Mouse (Mus musculus): ENCODE measurements around the gene Csrnp2. TPM values are rescaled to one million over a fixed set of nuclear protein-coding genes. Genes with fewer than 3 reads are reported as not detected.
"Not testable (repeated sequence)": the region's sequence is repeated elsewhere in the genome, so short reads cannot be mapped to it uniquely, and the experiment has no call there.

Csrnp2 gene
- polyA plus RNA-seq, 1 experiment from 2014 or later = 10.4 TPM

DNA sequence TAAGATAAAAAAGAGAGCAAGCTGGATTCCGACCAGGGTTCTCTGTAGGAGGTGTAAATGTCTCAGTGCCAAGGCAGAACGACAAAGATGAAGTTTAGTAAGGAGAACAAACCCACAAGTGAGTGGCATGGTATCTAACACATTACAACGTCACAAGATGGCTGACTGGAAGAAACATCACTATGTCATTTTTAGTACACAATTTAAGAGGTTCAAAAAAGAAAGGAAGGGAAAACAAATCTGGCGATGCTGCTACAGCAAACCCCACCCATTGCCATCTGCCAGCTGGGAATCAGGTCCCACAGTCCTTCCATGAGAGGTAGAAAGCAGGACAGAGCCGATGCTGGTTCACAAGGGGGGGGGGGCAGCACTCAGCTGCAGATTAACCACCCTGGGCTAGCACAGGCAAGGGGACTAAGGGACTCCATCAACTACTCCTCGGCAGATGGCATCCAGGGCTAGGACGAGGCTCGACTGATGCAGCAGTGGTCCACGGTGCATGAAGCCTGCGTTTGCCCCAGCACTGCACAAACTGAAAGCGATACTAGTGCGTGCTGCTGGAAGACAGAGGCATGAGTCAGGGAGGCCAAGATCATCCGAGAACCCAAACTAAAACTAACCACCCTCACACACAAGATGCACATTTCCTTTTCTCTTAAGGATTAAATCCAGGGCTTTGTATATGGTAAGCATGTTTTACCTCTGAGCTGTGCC lies 13.3 kb upstream of the Csrnp2 start:
- ATAC-seq (replicated peaks; ENCODE audit: low FRiP score, low read depth) = no peak
- Histone ChIP-seq H3K27me3 (ENCODE audit: insufficient read depth, low read length) (no peaks in the 10 kb centered on the region), H3K4me3 (replicated peaks; ENCODE audit: low read depth, low read length) (no peak overlapping the region), H3K4me1 (replicated peaks; ENCODE audit: insufficient read depth, low read length) (no peaks in the 10 kb centered on the region), H3K9ac (ENCODE audit: low read depth, low read length) (no peak overlapping the region), H3K4me2 (ENCODE audit: low read length) (no peak overlapping the region), H3K27ac (no peak overlapping the region), H3K36me3 (ENCODE audit: insufficient read depth, low read length) (peaks cover 55% of the 10 kb centered on the region), H3K9me3 (replicated peaks; ENCODE audit: low read length) (no peaks in the 10 kb centered on the region)
- WGBS = 86% methylated on average over 13 of the region's 13 CpGs
- TF ChIP-seq CTCF (IDR thresholded peaks at IDR 0.05; ENCODE audit: low read depth) = no peak
- no peak for DNase-seq (ENCODE audit: low spot score)

DNA sequence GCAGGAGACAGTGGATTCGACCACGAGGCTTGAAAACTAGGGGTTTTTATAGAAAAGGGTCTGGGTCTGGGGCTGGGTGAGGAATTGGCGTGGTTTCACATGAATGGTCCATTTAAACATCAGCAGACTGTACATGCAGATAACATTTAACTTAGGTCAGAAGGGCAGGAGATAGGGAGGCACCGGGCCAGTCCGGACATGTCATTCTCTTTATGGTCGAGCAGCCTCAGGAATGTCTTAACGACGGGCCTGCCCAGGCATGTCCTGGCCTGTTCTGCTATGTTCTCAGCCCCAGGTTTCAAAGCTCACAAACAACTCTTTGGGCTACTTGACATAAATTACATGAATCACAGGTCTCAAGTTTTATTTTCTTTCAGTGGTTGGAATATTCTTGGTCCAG lies 4.2 kb upstream of the Csrnp2 start:
- not testable (repeated sequence) for H3K27ac ChIP-seq; DNase-seq (ENCODE audit: low spot score); H3K4me1 ChIP-seq (replicated peaks; ENCODE audit: insufficient read depth, low read length); H3K9me3 ChIP-seq (replicated peaks; ENCODE audit: low read length); H3K4me2 ChIP-seq (ENCODE audit: low read length); ATAC-seq (replicated peaks; ENCODE audit: low FRiP score, low read depth); H3K4me3 ChIP-seq (replicated peaks; ENCODE audit: low read depth, low read length); H3K36me3 ChIP-seq (ENCODE audit: insufficient read depth, low read length); H3K9ac ChIP-seq (ENCODE audit: low read depth, low read length); H3K27me3 ChIP-seq (ENCODE audit: insufficient read depth, low read length)
- 45% methylated on average over 8 of the region's 8 CpGs for WGBS

DNA sequence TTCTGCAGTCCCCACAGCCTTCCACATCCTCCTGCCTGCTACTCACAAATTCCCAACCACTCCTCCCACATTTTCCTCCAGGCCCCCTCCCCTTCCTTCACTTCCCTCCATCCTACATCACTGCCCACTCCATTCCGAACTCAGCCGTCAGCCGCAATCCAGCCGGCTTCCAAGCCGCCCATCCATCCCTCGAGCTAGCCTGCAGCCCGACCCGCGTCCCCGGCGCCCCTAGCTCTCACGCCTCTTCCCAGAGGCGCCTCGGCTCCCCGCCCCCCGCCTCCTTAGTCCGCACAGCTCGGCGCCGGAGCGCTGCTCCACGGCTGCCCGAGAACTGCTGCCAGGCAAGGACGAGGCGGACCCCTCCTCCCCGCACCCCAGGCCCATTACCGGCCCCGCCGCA lies 641 bp downstream of the Csrnp2 start:
- peaks cover 25% of the 10 kb centered on the region; the same call in 1 of the 2 replicates for H3K4me1 ChIP-seq (replicated peaks; ENCODE audit: insufficient read depth, low read length)
- peak overlapping the region; percentile 90 for H3K27ac ChIP-seq
- peak overlapping the region; percentile 88 for H3K4me3 ChIP-seq (replicated peaks; ENCODE audit: low read depth, low read length)
- TF ChIP-seq CTCF (IDR thresholded peaks at IDR 0.05; ENCODE audit: low read depth) = no peak
- 1% methylated on average over 28 of the region's 29 CpGs for WGBS
- H3K4me2 ChIP-seq (ENCODE audit: low read length) = peak overlapping the region; percentile 98
- H3K27me3 ChIP-seq (ENCODE audit: insufficient read depth, low read length) = no peaks in the 10 kb centered on the region
- H3K9ac ChIP-seq (ENCODE audit: low read depth, low read length) = peak overlapping the region; percentile 89
- no peaks in the 10 kb centered on the region for H3K9me3 ChIP-seq (replicated peaks; ENCODE audit: low read length)
- ATAC-seq (replicated peaks; ENCODE audit: low FRiP score, low read depth) (peak; percentile 57), DNase-seq (ENCODE audit: low spot score) (peak; percentile 89)
- no peaks in the 10 kb centered on the region for H3K36me3 ChIP-seq (ENCODE audit: insufficient read depth, low read length)

DNA sequence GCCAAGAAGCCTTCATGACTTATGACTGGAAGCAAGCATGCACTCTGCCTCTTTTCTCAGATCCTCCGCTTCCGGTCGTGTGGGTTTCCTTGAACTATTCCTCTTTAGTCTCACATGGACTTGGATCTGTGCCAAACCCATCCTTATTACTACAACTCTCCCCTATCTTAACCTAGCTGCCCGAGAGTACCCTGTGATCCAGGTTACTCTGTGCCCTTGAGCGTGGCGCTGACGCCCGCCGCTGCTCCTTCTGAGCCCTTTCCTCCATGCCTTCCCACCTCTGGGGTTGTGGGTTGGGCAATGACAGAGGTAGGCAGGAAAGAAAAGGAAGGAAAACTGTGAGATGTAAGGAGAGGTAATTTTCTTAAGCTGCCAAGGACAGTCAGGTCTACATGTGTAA lies 3.3 kb downstream of the Csrnp2 start:
- WGBS = 63% methylated on average over 9 of the region's 9 CpGs
- no peak for ATAC-seq (replicated peaks; ENCODE audit: low FRiP score, low read depth)
- peak; percentile 59 for DNase-seq (ENCODE audit: low spot score)

DNA sequence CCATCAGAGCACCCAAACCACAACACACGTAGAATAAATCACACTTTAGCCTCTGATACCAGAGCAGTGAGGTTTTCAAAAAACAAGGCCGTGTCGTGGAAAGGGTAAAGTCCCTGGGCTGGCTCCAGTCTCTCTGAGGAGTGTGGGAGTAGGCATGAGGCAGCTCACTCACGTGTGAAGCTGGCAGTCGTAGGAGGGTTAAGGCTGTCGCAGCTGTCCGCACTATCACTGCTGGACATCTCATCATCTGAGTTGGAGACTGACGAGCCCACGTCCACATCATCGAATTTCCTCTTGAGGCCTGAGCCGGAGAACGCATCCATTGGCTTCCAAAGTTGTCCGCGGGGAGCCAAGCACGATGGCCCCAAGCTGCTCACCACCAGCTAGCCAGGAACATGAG lies 6.0 kb downstream of the Csrnp2 start:
- 39% methylated on average over 15 of the region's 15 CpGs for WGBS
- peaks cover 34% of the 10 kb centered on the region; the same call in 1 of the 2 replicates for H3K4me1 ChIP-seq (replicated peaks; ENCODE audit: insufficient read depth, low read length)
- ATAC-seq (replicated peaks; ENCODE audit: low FRiP score, low read depth) (0 out of 2 replicates have a peak, but pooled peaks have one; percentile 49), DNase-seq (ENCODE audit: low spot score) (peak; percentile 69)
- peaks cover 24% of the 10 kb centered on the region; the same call in 1 of the 2 replicates for H3K36me3 ChIP-seq (ENCODE audit: insufficient read depth, low read length)
- no peak overlapping the region for H3K4me3 ChIP-seq (replicated peaks; ENCODE audit: low read depth, low read length)
- peak overlapping the region; percentile 70 for H3K27ac ChIP-seq
- H3K4me2 ChIP-seq (ENCODE audit: low read length) = peak overlapping the region; percentile 2; the same call in 1 of the 2 replicates
- TF ChIP-seq CTCF (IDR thresholded peaks at IDR 0.05; ENCODE audit: low read depth) = no peak
- peak overlapping the region; percentile 19; the same call in 1 of the 2 replicates for H3K9ac ChIP-seq (ENCODE audit: low read depth, low read length)
- H3K9me3 ChIP-seq (replicated peaks; ENCODE audit: low read length) = no peaks in the 10 kb centered on the region
- H3K27me3 ChIP-seq (ENCODE audit: insufficient read depth, low read length) = no peaks in the 10 kb centered on the region

More for the DNA sequence above, 3.3 kb downstream of the Csrnp2 start:
- TF ChIP-seq CTCF (IDR thresholded peaks at IDR 0.05; ENCODE audit: low read depth) = no peak
- Histone ChIP-seq H3K36me3 (ENCODE audit: insufficient read depth, low read length) (0 out of 2 replicates have a peak, but pooled peaks cover 9% of the 10 kb centered on the region), H3K4me3 (replicated peaks; ENCODE audit: low read depth, low read length) (no peak overlapping the region), H3K4me1 (replicated peaks; ENCODE audit: insufficient read depth, low read length) (peaks cover 28% of the 10 kb centered on the region; the same call in 1 of the 2 replicates), H3K9ac (ENCODE audit: low read depth, low read length) (no peak overlapping the region), H3K27ac (no peak overlapping the region), H3K27me3 (ENCODE audit: insufficient read depth, low read length) (no peaks in the 10 kb centered on the region), H3K9me3 (replicated peaks; ENCODE audit: low read length) (no peaks in the 10 kb centered on the region), H3K4me2 (ENCODE audit: low read length) (no peak overlapping the region)

DNA sequence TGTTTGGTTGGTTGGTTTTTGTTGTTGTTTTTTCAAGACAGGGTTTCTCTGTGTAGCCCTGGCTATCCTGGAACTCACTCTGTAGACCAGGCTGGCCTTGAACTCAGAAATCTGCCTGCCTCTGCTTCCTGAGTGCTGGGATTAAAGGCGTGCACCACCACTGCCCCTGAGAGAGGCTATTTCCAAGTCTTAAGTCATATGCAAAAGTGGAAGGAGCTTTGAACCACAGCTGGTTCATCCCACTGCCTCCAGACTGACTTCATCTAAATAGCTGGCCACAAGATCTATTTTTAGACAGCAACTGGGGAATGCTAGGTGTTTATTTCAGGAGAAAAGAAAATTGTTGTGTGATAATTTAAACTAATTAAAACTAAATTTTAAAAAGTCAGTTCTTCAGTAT lies 7.0 kb downstream of the Csrnp2 start:
- peaks cover 31% of the 10 kb centered on the region for H3K36me3 ChIP-seq (ENCODE audit: insufficient read depth, low read length)
- not testable (repeated sequence) for H3K27ac ChIP-seq; DNase-seq (ENCODE audit: low spot score); H3K27me3 ChIP-seq (ENCODE audit: insufficient read depth, low read length); H3K9me3 ChIP-seq (replicated peaks; ENCODE audit: low read length); H3K9ac ChIP-seq (ENCODE audit: low read depth, low read length); H3K4me2 ChIP-seq (ENCODE audit: low read length); ATAC-seq (replicated peaks; ENCODE audit: low FRiP score, low read depth); H3K4me3 ChIP-seq (replicated peaks; ENCODE audit: low read depth, low read length)
- peaks cover 24% of the 10 kb centered on the region; the same call in 1 of the 2 replicates for H3K4me1 ChIP-seq (replicated peaks; ENCODE audit: insufficient read depth, low read length)
- 87% methylated on average over 1 of the region's 1 CpGs for WGBS
